Mouse (Mus musculus) testis, adult 2 months (tissue): ENCODE data around the gene Bsdc1.

Experiments used
- CTCF ChIP-seq: fragments of 200-500 bp; IDR thresholded peaks from 2 replicates; pipeline ENCODE4 v1.5.1; 2012; ENCODE audit warnings: low read depth, mild to moderate bottlenecking, inconsistent platforms, low read length, moderate library complexity; ENCODE audit not compliant: control insufficient read depth, insufficient read depth, insufficient replicate concordance
- POLR2A ChIP-seq: fragments of 200-500 bp; IDR thresholded peaks from 2 replicates; pipeline ENCODE4 v1.6.1; 2012; ENCODE audit warnings: low read depth, mild to moderate bottlenecking, inconsistent platforms, low read length, moderate library complexity; ENCODE audit not compliant: control insufficient read depth

GRCm38 (mm10) chr4:129516925-129517324 lies 55.5 kb downstream of the Bsdc1 start:
- TF ChIP-seq CTCF (no peak), POLR2A (no peak)
